Mouse (Mus musculus): ENCODE measurements at regions not wholly inside any gene's neighbourhood (a gene's known extent, or its start where the extent isn't known, plus 50 kb on each side); places are given as distances from the start of the nearest gene placed in this dataset.

- peak; percentile 68 for DNase-seq
These were observed 63.2 kb upstream of the Bmp6 start for GRCm38 (mm10) chr13:38281712-38282111.

DNA sequence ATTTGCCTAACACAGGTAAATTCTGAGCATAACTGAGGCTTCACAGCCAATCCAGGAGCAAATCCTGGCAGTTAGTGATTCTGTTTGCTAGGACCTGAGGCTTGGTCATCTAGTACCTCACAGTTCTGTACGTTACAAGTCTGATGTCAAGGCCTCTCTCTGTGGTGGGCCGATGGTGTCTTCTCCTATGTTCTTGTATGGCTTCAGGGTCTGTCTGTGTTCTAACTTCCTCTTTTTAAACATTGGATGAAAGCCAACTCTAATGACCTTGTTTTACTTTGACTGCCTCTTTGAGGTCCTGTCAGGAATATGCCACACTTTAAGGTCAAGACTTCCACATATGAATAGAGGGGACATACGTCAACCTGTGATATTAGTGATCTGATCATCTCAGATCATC is 56.9 kb upstream of the Bmp6 start:
- no peak for DNase-seq

- no peak for DNase-seq
These were observed 56.1 kb upstream of the Bmp6 start for GRCm38 (mm10) chr13:38288572-38289440.

- DNase-seq, result peak; percentile 65
These were observed 54.5 kb upstream of the Bmp6 start for GRCm38 (mm10) chr13:38290287-38290941.

DNA sequence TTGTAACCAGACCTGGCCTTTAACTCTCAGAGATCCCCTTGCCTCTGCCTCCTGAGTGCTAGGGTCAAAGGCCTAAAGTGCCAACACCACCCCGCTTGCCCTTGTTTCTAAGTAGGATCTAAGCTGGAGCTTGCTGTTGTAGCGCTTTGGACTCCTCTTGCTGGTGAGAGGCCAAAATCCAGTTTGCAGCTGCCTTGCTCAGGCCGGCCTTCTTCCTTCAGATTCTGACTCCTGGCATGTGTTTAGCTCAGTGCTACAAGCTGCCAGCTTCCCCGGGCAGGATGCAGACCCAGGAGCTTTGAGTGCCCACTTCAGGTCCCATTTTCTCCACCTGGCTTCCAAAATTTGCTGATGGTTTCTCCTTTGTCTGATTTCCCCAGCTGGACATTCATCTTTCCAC is 53.4 kb upstream of the Bmp6 start:
- no peak for DNase-seq

Data from lung, postnatal 36 days (tissue).